Comparison of ENCODE assay signal across 25 mouse cellular contexts in the genomic region with DNA sequence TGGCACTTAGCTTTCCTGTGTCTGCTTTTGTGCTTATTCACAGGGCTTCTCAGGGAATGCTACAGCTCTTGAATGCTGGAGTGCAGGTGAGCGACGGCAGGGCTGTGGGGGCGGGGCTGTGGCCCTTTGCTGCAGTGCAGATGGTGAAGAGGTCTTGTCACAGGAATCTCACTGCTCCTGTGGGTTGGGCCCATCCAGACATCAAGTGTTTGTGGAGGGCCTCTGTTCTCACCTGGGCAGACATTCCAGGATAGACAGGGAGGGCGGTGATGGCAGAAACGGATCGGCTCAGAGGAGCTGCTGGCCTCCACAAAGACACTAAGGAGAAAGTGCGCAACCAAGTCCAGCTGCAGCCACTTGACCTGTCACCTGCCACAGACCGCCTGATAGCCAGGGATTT. TPM values are rescaled to one million over a fixed set of nuclear protein-coding genes. Genes with fewer than 3 reads are reported as not detected.
DNase-seq lines count a peak whose midpoint lies in the region; ATAC-seq and TF ChIP-seq lines count a peak whose summit lies in the region.
"Had no signal": no experiment of that assay in that cellular context is flagged by ENCODE, and none has a peak within 500 bp of the region (broad histone marks: within the 10 kb centered on the region; RNA-seq: fewer than 3 reads in every experiment).

No protein-coding gene starts in this region.

- no peaks in the 10 kb centered on the region for H3K9me3 ChIP-seq in midbrain, embryonic 16.5 days (replicated peaks; ENCODE audit: control insufficient read depth, low read length, poor library complexity, severe bottlenecking)
- H3K9me3 ChIP-seq in midbrain, embryonic 15.5 days, result no peaks in the 10 kb centered on the region
- no peaks in the 10 kb centered on the region for H3K9me3 ChIP-seq in kidney, embryonic 16.5 days (ENCODE audit: low read length)
- no peaks in the 10 kb centered on the region for H3K9me3 ChIP-seq in intestine, postnatal 0 days (ENCODE audit: control insufficient read depth)
- H3K9me3 ChIP-seq: heart, embryonic 13.5 days; hindbrain, embryonic 12.5 days; kidney, embryonic 15.5 days; liver, embryonic 15.5 days; megakaryocyte, embryonic 14.5 days; midbrain, embryonic 13.5 days; neural tube, embryonic 13.5 days; stomach, embryonic 15.5 days had no signal

- no peak overlapping the region for H3K9ac ChIP-seq in midbrain, embryonic 16.5 days (ENCODE audit: low read depth, low read length)
- no peak overlapping the region for H3K9ac ChIP-seq in midbrain, embryonic 15.5 days
- H3K9ac ChIP-seq in kidney, embryonic 16.5 days (replicated peaks; ENCODE audit: low read length), result no peak overlapping the region
- H3K9ac ChIP-seq in intestine, postnatal 0 days (ENCODE audit: low read depth, low read length), result no peak overlapping the region
- H3K9ac ChIP-seq: heart, embryonic 13.5 days; hindbrain, embryonic 12.5 days; kidney, embryonic 15.5 days; liver, embryonic 15.5 days; midbrain, embryonic 13.5 days; neural tube, embryonic 13.5 days; stomach, embryonic 15.5 days had no signal

- no peaks in the 10 kb centered on the region for H3K36me3 ChIP-seq in midbrain, embryonic 16.5 days (ENCODE audit: control insufficient read depth, insufficient read depth, low read length)
- H3K36me3 ChIP-seq in midbrain, embryonic 15.5 days (replicated peaks), result no peaks in the 10 kb centered on the region
- H3K36me3 ChIP-seq in kidney, embryonic 16.5 days (ENCODE audit: insufficient read depth, low read length), result no peaks in the 10 kb centered on the region
- H3K36me3 ChIP-seq in intestine, postnatal 0 days (ENCODE audit: control insufficient read depth, insufficient read depth), result no peaks in the 10 kb centered on the region
- H3K36me3 ChIP-seq: hindbrain, embryonic 12.5 days; kidney, embryonic 15.5 days; liver, embryonic 15.5 days; midbrain, embryonic 13.5 days; neural tube, embryonic 13.5 days; stomach, embryonic 15.5 days had no signal

- TF ChIP-seq CTCF in intestine, postnatal 0 days (IDR thresholded peaks at IDR 0.05; ENCODE audit: low read depth), result no peak

- no peaks in the 10 kb centered on the region for H3K27me3 ChIP-seq in midbrain, embryonic 16.5 days (ENCODE audit: control insufficient read depth, insufficient read depth, low read depth, low read length)
- no peaks in the 10 kb centered on the region for H3K27me3 ChIP-seq in midbrain, embryonic 15.5 days (replicated peaks)
- no peaks in the 10 kb centered on the region for H3K27me3 ChIP-seq in kidney, embryonic 16.5 days (ENCODE audit: insufficient read depth, low read length)
- no peaks in the 10 kb centered on the region for H3K27me3 ChIP-seq in intestine, postnatal 0 days (replicated peaks; ENCODE audit: control insufficient read depth, insufficient read depth, low read length)
- H3K27me3 ChIP-seq: heart, embryonic 13.5 days; hindbrain, embryonic 12.5 days; kidney, embryonic 15.5 days; liver, embryonic 15.5 days; midbrain, embryonic 13.5 days; neural tube, embryonic 13.5 days; stomach, embryonic 15.5 days had no signal

- H3K4me1 ChIP-seq in midbrain, embryonic 16.5 days (ENCODE audit: control insufficient read depth, insufficient read depth, low read length), result peaks cover 5% of the 10 kb centered on the region
- peaks cover 16% of the 10 kb centered on the region for H3K4me1 ChIP-seq in midbrain, embryonic 15.5 days
- peaks cover 18% of the 10 kb centered on the region; the same call in 1 of the 2 replicates for H3K4me1 ChIP-seq in kidney, embryonic 16.5 days (ENCODE audit: insufficient read depth, low read length)
- no peaks in the 10 kb centered on the region for H3K4me1 ChIP-seq in intestine, postnatal 0 days (replicated peaks; ENCODE audit: control insufficient read depth, insufficient read depth, low read length)
- H3K4me1 ChIP-seq: stomach, embryonic 15.5 days had no signal

- WGBS in midbrain, embryonic 16.5 days, result 80% methylated on average over 8 of the region's 8 CpGs
- WGBS in midbrain, embryonic 15.5 days, result 75% methylated on average over 8 of the region's 8 CpGs
- 75% methylated on average over 8 of the region's 8 CpGs for WGBS in kidney, embryonic 16.5 days
- WGBS in intestine, postnatal 0 days, result 70% methylated on average over 8 of the region's 8 CpGs

- peak overlapping the region; percentile 20; the same call in 1 of the 2 replicates for H3K27ac ChIP-seq in midbrain, embryonic 16.5 days (ENCODE audit: low read length)
- no peak overlapping the region; the same call in 1 of the 2 replicates for H3K27ac ChIP-seq in midbrain, embryonic 15.5 days
- no peak overlapping the region for H3K27ac ChIP-seq in kidney, embryonic 16.5 days (ENCODE audit: low read length)
- H3K27ac ChIP-seq in intestine, postnatal 0 days (ENCODE audit: low read depth, low read length), result no peak overlapping the region
- H3K27ac ChIP-seq: heart, embryonic 13.5 days; hindbrain, embryonic 12.5 days; kidney, embryonic 15.5 days; liver, embryonic 15.5 days; midbrain, embryonic 13.5 days; neural tube, embryonic 13.5 days; stomach, embryonic 15.5 days had no signal

- H3K4me3 ChIP-seq in midbrain, embryonic 16.5 days (ENCODE audit: low read depth, low read length), result no peak overlapping the region
- no peak overlapping the region for H3K4me3 ChIP-seq in midbrain, embryonic 15.5 days
- no peak overlapping the region for H3K4me3 ChIP-seq in kidney, embryonic 16.5 days (ENCODE audit: low read length)
- H3K4me3 ChIP-seq in intestine, postnatal 0 days (ENCODE audit: low read depth, low read length), result no peak overlapping the region
- H3K4me3 ChIP-seq: heart, embryonic 13.5 days; hindbrain, embryonic 12.5 days; kidney, embryonic 15.5 days; liver, embryonic 15.5 days; megakaryocyte, embryonic 14.5 days; midbrain, embryonic 13.5 days; myocyte; neural tube, embryonic 13.5 days; stomach, embryonic 15.5 days had no signal

- ATAC-seq in midbrain, embryonic 16.5 days, result no peak
- ATAC-seq in midbrain, embryonic 15.5 days (replicated peaks), result no peak
- ATAC-seq in monocyte, adult 5-6 weeks (replicated peaks; ENCODE audit: insufficient number of reproducible peaks, low FRiP score, low TSS enrichment, poor library complexity, severe bottlenecking), result no peak
- ATAC-seq in kidney, embryonic 16.5 days (ENCODE audit: low FRiP score, low TSS enrichment), result no peak
- ATAC-seq in intestine, postnatal 0 days, result no peak
- ATAC-seq: activated CD4-positive, CD25-positive, alpha-beta regulatory T cell, adult 4 months; forebrain, embryonic 14.5 days; midbrain, embryonic 13.5 days had no signal

- peak; percentile 88 to 90 for DNase-seq in lung, adult 18-20 months
- DNase-seq in lung, postnatal 10 days, result peak; percentile 73
- DNase-seq: adrenal gland, adult 8-10 months; cerebellum, adult 11-12 months; cerebellum, postnatal 14 days; gastrocnemius, postnatal 10 days; kidney, adult 11 months; liver; thymus, postnatal 4 days had no signal

- no peak overlapping the region for H3K4me2 ChIP-seq in midbrain, embryonic 16.5 days (ENCODE audit: low read length)
- H3K4me2 ChIP-seq in midbrain, embryonic 15.5 days, result no peak overlapping the region
- H3K4me2 ChIP-seq in kidney, embryonic 16.5 days (replicated peaks; ENCODE audit: low read depth, low read length), result no peak overlapping the region
- no peak overlapping the region for H3K4me2 ChIP-seq in intestine, postnatal 0 days (replicated peaks; ENCODE audit: low read depth)
- H3K4me2 ChIP-seq: heart, embryonic 13.5 days; hindbrain, embryonic 12.5 days; kidney, embryonic 15.5 days; liver, embryonic 15.5 days; midbrain, embryonic 13.5 days; neural tube, embryonic 13.5 days; stomach, embryonic 15.5 days had no signal

RNA-seq across cellular contexts. Expression of a gene that starts 42.2 kb away (rescaled TPM):
- 12.3 and 13.2 TPM in 2 replicates for polyA plus RNA-seq in midbrain, embryonic 16.5 days (2015; fragmentation: Nextera tagmentation; extraction: Ambion mirVana)
- 15.7 and 16.1 TPM in 2 replicates for polyA plus RNA-seq in midbrain, embryonic 15.5 days (2015; fragmentation: Nextera tagmentation; extraction: Ambion mirVana)
- total RNA-seq in monocyte, adult 5-6 weeks (2017), result 8.7 to 21.2 TPM (median 12.2 TPM) in 3 replicates
- polyA plus RNA-seq in kidney, embryonic 16.5 days (2015; fragmentation: Nextera tagmentation; extraction: Ambion mirVana), result 13.6 and 13.7 TPM in 2 replicates
- 4.6 TPM in 2 replicates for polyA plus RNA-seq in intestine, postnatal 0 days (2015; fragmentation: Nextera tagmentation; extraction: Ambion mirVana)

RNA-seq across cellular contexts. Expression of a gene that starts 45.4 kb away (rescaled TPM):
- 8.0 and 9.0 TPM in 2 replicates for polyA plus RNA-seq in midbrain, embryonic 16.5 days (2015; fragmentation: Nextera tagmentation; extraction: Ambion mirVana)
- polyA plus RNA-seq in midbrain, embryonic 15.5 days (2015; fragmentation: Nextera tagmentation; extraction: Ambion mirVana), result 9.1 and 9.9 TPM in 2 replicates
- 0.38 to 2.4 TPM (median 0.85 TPM) in 3 replicates for total RNA-seq in monocyte, adult 5-6 weeks (2017)
- polyA plus RNA-seq in kidney, embryonic 16.5 days (2015; fragmentation: Nextera tagmentation; extraction: Ambion mirVana), result 28.4 and 29.2 TPM in 2 replicates
- 11.5 and 12.3 TPM in 2 replicates for polyA plus RNA-seq in intestine, postnatal 0 days (2015; fragmentation: Nextera tagmentation; extraction: Ambion mirVana)
